Mouse (Mus musculus) ES-E14 (cell line): ENCODE data around the gene Olfr104-ps.

Experiments
- CHD2 ChIP-seq: IDR thresholded peaks from 2 replicates; pipeline ENCODE4 v1.6.1; 2014; ENCODE audit warnings: mild to moderate bottlenecking, low read depth, low read length, inconsistent platforms
- ZC3H11A ChIP-seq: IDR thresholded peaks from 2 replicates; pipeline ENCODE4 v1.6.1; 2012; ENCODE audit warnings: low read depth, mild to moderate bottlenecking, inconsistent platforms, low read length, borderline replicate concordance
- ZNF384 ChIP-seq: IDR thresholded peaks from 2 replicates; pipeline ENCODE4 v1.6.1; 2012; ENCODE audit warnings: low read depth, low read length, inconsistent platforms

DNA sequence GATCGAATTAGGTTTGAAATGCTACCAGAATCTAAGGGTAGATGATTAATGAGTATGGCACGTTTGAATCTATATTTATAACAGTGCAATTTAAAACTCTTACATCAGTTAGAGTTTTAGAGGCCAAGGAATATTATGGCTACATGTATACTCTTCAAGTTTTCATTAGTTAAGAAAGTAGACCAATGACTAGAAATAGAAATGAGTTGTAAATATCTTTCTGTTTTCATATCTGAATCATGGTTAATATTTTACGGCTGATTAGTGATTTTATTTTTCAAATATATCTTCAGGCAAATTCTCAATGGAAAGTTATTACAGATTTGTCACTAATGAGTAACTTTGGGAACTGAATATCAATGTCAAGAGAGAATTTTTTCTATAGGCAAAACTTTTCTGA is 39.5 kb downstream of the Olfr104-ps start, which contains the start of gene Olfr107:
- TF ChIP-seq CHD2, result no peak
- TF ChIP-seq ZC3H11A, result no peak
- TF ChIP-seq ZNF384, result no peak
